Mouse (Mus musculus) thymus, adult 2 months (tissue): ENCODE measurements around the gene Ormdl3.

Experiments
- CTCF ChIP-seq: fragments of 200-500 bp; IDR thresholded peaks from 2 replicates; pipeline ENCODE4 v1.5.1; 2012; ENCODE audit warnings: mild to moderate bottlenecking, control low read depth, low read length, moderate library complexity, borderline replicate concordance; ENCODE audit not compliant: control insufficient read depth, poor library complexity, insufficient read depth; ENCODE audit errors: extremely low read depth
- POLR2A ChIP-seq: fragments of 200-500 bp; IDR thresholded peaks from 2 replicates; pipeline ENCODE4 v1.6.1; 2012; ENCODE audit warnings: mild to moderate bottlenecking, low read length, control low read depth, moderate library complexity; ENCODE audit not compliant: control insufficient read depth, poor library complexity, insufficient read depth; ENCODE audit errors: extremely low read depth

GRCm38 (mm10) chr11:98583265-98583552 lies 4.0 kb downstream of the Ormdl3 start:
- no peak for TF ChIP-seq POLR2A
- TF ChIP-seq CTCF: no peak
